In genomic region chr4:97866463-97866862, GRCm38 (mm10) we compare ENCODE assay signal across 15 mouse cellular contexts.
DNase-seq lines count a peak whose midpoint lies in the region; ATAC-seq and TF ChIP-seq lines count a peak whose summit lies in the region.
"Had no signal": no experiment of that assay in that cellular context is flagged by ENCODE, and none has a peak within 500 bp of the region (broad histone marks: within the 10 kb centered on the region; RNA-seq: fewer than 3 reads in every experiment).

No protein-coding gene starts in this region.

- H3K9ac ChIP-seq in kidney, embryonic 16.5 days (replicated peaks; ENCODE audit: low read length) = no peak overlapping the region
- H3K9ac ChIP-seq in heart, embryonic 12.5 days = no peak overlapping the region
- H3K9ac ChIP-seq: stomach, embryonic 15.5 days had no signal

- H3K36me3 ChIP-seq in kidney, adult 2 months (ENCODE audit: control insufficient read depth, insufficient read depth, low read length) = no peaks in the 10 kb centered on the region
- no peaks in the 10 kb centered on the region for H3K36me3 ChIP-seq in kidney, embryonic 16.5 days (ENCODE audit: insufficient read depth, low read length)
- H3K36me3 ChIP-seq in heart, embryonic 12.5 days = no peaks in the 10 kb centered on the region
- H3K36me3 ChIP-seq: limb, embryonic 10.5 days; midbrain, embryonic 10.5 days; stomach, embryonic 15.5 days had no signal

- intact Hi-C loops in left cerebral cortex, postnatal 4 days (cut with DNase I) = no loop called here

- no peak overlapping the region for H3K4me3 ChIP-seq in kidney, adult 2 months (ENCODE audit: insufficient read depth, low read depth, low read length)
- H3K4me3 ChIP-seq in kidney, embryonic 16.5 days (ENCODE audit: low read length) = no peak overlapping the region
- H3K4me3 ChIP-seq in heart, embryonic 12.5 days = no peak overlapping the region
- H3K4me3 ChIP-seq: limb, embryonic 10.5 days; midbrain, embryonic 10.5 days; myocyte; stomach, embryonic 15.5 days had no signal

- no peaks in the 10 kb centered on the region for H3K9me3 ChIP-seq in kidney, embryonic 16.5 days (ENCODE audit: low read length)
- no peaks in the 10 kb centered on the region for H3K9me3 ChIP-seq in heart, embryonic 12.5 days (replicated peaks)
- H3K9me3 ChIP-seq: limb, embryonic 10.5 days; midbrain, embryonic 10.5 days; stomach, embryonic 15.5 days had no signal

- no peak for ATAC-seq in kidney, embryonic 16.5 days (ENCODE audit: low FRiP score, low TSS enrichment)
- ATAC-seq in heart, embryonic 12.5 days (ENCODE audit: insufficient number of reproducible peaks, low FRiP score) = no peak
- ATAC-seq: forebrain, embryonic 16.5 days; hindbrain, embryonic 16.5 days had no signal

- no peak overlapping the region for H3K4me2 ChIP-seq in kidney, embryonic 16.5 days (replicated peaks; ENCODE audit: low read depth, low read length)
- no peak overlapping the region for H3K4me2 ChIP-seq in heart, embryonic 12.5 days
- H3K4me2 ChIP-seq: stomach, embryonic 15.5 days had no signal

- WGBS in kidney, adult 2 months = 43% methylated on average over 5 of the region's 5 CpGs
- WGBS in kidney, embryonic 16.5 days = 38% methylated on average over 5 of the region's 5 CpGs
- WGBS in heart, embryonic 12.5 days = 46% methylated on average over 5 of the region's 5 CpGs

- peak; percentile 47 for DNase-seq in embryo, embryonic 10 days (ENCODE audit: low spot score)
- DNase-seq in embryo, embryonic 9.5 days (ENCODE audit: extremely low spot score) = no peak
- peak; percentile 83 for DNase-seq in kidney, adult 2 months
- DNase-seq in kidney, postnatal 36 days = peak; percentile 66 to 87
- DNase-seq in left cerebral cortex, postnatal 4 days = no peak
- DNase-seq in layer of hippocampus, postnatal 10 days (ENCODE audit: low spot score in 2 of 2) = no peak
- DNase-seq: cerebellum, adult 11 months had no signal

- H3K4me1 ChIP-seq in kidney, adult 2 months (ENCODE audit: control insufficient read depth, insufficient read depth, low read length) = peaks cover 18% of the 10 kb centered on the region
- peaks cover 16% of the 10 kb centered on the region for H3K4me1 ChIP-seq in kidney, embryonic 16.5 days (ENCODE audit: insufficient read depth, low read length)
- peaks cover 38% of the 10 kb centered on the region for H3K4me1 ChIP-seq in heart, embryonic 12.5 days (replicated peaks)

- no peak for TF ChIP-seq CTCF in kidney, adult 2 months (conservative IDR thresholded peaks at IDR 0.05; ENCODE audit: insufficient read depth, insufficient read length, low read depth, low read length)

- H3K27me3 ChIP-seq in kidney, adult 2 months (replicated peaks; ENCODE audit: control insufficient read depth, insufficient read depth, low read length) = no peaks in the 10 kb centered on the region
- H3K27me3 ChIP-seq in kidney, embryonic 16.5 days (ENCODE audit: insufficient read depth, low read length) = no peaks in the 10 kb centered on the region
- no peaks in the 10 kb centered on the region for H3K27me3 ChIP-seq in heart, embryonic 12.5 days (replicated peaks)
- H3K27me3 ChIP-seq: stomach, embryonic 15.5 days had no signal

- H3K27ac ChIP-seq in kidney, adult 2 months (ENCODE audit: insufficient read depth, low read depth, low read length) = peak overlapping the region; percentile 56; the same call in 1 of the 2 replicates
- H3K27ac ChIP-seq in kidney, embryonic 16.5 days (ENCODE audit: low read length) = no peak overlapping the region
- H3K27ac ChIP-seq in heart, embryonic 12.5 days (ENCODE audit: poor library complexity, severe bottlenecking) = peak overlapping the region; percentile 47; the same call in 1 of the 2 replicates
- H3K27ac ChIP-seq: limb, embryonic 10.5 days; midbrain, embryonic 10.5 days; stomach, embryonic 15.5 days had no signal

- no peak for TF ChIP-seq POLR2A in kidney, adult 2 months (IDR thresholded peaks at IDR 0.05; ENCODE audit: low read depth, low read length)

Comparison
In these comparisons a context has a peak if more than half of its experiments do, and no peak if none do; other contexts are left out.
1. DNase-seq: peak in embryo, embryonic 10 days (single experiment), kidney, adult 2 months (single experiment) and kidney, postnatal 36 days (2 of 2); none in embryo, embryonic 9.5 days (single experiment), left cerebral cortex, postnatal 4 days (single experiment) and layer of hippocampus, postnatal 10 days (0 of 2).